Mouse (Mus musculus) embryonic fibroblast, embryonic 13.5 days (primary cell): ENCODE measurements at regions not wholly inside any gene's neighbourhood (a gene's known extent, or its start where the extent isn't known, plus 50 kb on each side); places are given as distances from the start of the nearest gene placed in this dataset.

Experiments
- H3K27ac ChIP-seq: 2 replicates; pipeline ENCODE4 v1.5.1; 2012; ENCODE audit warnings: low read length, control low read depth, inconsistent platforms; ENCODE audit not compliant: insufficient read depth
- H3K4me1 ChIP-seq: 2 replicates; pipeline ENCODE4 v1.6.1; 2011; ENCODE audit warnings: low read length; ENCODE audit not compliant: control insufficient read depth, insufficient read depth
- H3K4me3 ChIP-seq: 2 replicates; pipeline ENCODE4 v1.5.1; 2011; ENCODE audit warnings: mild to moderate bottlenecking, control low read depth, low read length; ENCODE audit not compliant: insufficient read depth
- CTCF ChIP-seq: IDR thresholded peaks from 2 replicates; pipeline ENCODE4 v1.5.1; 2011; ENCODE audit warnings: mild to moderate bottlenecking, control low read depth, low read length, moderate library complexity, borderline replicate concordance; ENCODE audit not compliant: insufficient read depth
- POLR2A ChIP-seq: IDR thresholded peaks from 2 replicates; pipeline ENCODE4 v1.6.1; 2011; ENCODE audit warnings: low read depth, mild to moderate bottlenecking, control low read depth, low read length, moderate library complexity

GRCm38 (mm10) chr10:95021209-95021608 lies 76.6 kb upstream of the Plxnc1 start:
- TF ChIP-seq POLR2A = no peak
- no peak for TF ChIP-seq CTCF
- H3K4me3 ChIP-seq = no peak overlapping the region
- no peaks in the 10 kb centered on the region for H3K4me1 ChIP-seq
- H3K27ac ChIP-seq = no peak overlapping the region

GRCm38 (mm10) chr10:95016896-95017295 lies 72.3 kb upstream of the Plxnc1 start:
- no peak for TF ChIP-seq CTCF
- no peak for TF ChIP-seq POLR2A
- Histone ChIP-seq H3K4me1 (no peaks in the 10 kb centered on the region), H3K4me3 (no peak overlapping the region), H3K27ac (no peak overlapping the region)

DNA sequence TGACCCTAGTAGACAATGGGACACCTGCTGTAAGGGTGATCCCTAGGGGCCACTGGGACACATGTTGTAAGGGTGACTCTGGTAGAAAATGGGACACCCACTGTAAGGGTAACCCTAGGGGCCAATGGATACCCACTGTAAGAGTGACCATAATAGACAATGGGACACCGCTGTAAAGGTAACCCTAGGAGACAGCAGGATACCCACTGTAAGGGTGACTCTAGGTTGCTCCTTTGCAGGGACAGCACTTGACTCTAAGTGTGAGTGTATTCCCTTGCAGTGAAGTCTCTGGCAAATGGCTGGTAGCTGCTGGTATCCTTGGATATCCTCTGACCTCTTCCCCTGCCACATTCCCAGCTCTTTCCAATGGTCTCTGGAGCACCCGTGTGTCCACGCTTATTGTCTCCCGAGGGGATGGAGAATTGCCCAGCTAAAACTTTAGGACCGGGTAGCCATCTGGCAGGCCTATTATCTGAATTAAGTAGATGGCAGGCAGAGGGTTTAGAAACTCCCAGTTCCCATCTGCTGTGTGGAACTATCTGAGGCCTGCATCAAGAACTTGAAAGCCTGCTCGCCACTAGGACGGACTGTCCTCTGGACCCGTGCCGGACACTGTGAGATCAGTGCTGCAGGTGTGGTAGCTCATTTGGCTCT lies 70.8 kb upstream of the Plxnc1 start:
- no peaks in the 10 kb centered on the region for H3K4me1 ChIP-seq
- TF ChIP-seq CTCF (no peak), POLR2A (no peak)
- no peak overlapping the region for H3K4me3 ChIP-seq
- no peak overlapping the region for H3K27ac ChIP-seq

- TF ChIP-seq CTCF = no peak
- no peak for TF ChIP-seq POLR2A
Measured at GRCm38 (mm10) chr10:95013946-95014345, 69.3 kb upstream of the Plxnc1 start.

GRCm38 (mm10) chr10:95013213-95013915 lies 68.7 kb upstream of the Plxnc1 start:
- H3K4me1 ChIP-seq = no peaks in the 10 kb centered on the region
- no peak overlapping the region for H3K4me3 ChIP-seq
- TF ChIP-seq POLR2A (no peak), CTCF (no peak)
- no peak overlapping the region for H3K27ac ChIP-seq

More at GRCm38 (mm10) chr10:95013946-95014345, 69.3 kb upstream of the Plxnc1 start:
- Histone ChIP-seq H3K4me3 (no peak overlapping the region), H3K27ac (no peak overlapping the region), H3K4me1 (no peaks in the 10 kb centered on the region)

DNA sequence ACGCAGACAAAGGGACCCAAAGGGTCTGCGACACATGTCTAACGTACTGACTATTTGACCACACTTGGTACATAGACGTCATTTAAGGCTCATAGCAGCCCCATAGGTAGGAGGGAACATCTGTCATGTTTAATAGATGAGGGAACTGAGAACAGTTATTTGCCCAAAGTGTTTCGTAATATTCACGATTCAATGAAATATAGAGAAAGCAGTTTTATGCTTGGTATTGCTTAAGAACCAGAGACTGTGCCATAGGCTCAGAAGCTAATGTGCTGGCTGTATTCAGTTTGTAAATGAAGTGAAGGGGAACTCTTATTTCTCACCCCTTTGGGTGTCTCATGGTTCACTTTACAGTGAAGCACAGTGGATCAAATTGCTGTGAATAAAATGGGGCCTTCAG lies 65.7 kb upstream of the Plxnc1 start:
- Histone ChIP-seq H3K27ac (no peak overlapping the region), H3K4me3 (no peak overlapping the region)

DNA sequence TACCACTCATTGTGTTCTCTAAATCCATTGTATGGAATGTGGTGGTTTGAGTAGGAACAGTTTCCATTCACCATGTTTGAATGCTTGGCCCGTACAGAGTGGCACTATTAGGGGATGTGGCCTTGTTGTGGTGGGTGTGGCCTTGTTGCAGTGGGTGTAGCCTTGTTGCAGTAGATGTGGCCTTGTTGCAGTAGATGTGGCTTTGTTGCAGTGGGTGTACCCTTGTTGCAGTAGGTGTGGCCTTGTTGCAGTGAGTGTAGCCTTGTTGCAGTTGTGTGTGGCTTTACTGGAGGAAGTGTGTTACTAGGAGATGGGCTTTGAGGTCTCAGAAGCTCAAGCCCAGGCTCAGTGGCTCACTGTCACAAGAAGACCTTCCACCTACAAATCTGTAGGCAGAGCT lies 64.4 kb upstream of the Plxnc1 start:
- TF ChIP-seq POLR2A (no peak), CTCF (no peak)

More for the DNA sequence above, 65.7 kb upstream of the Plxnc1 start:
- no peaks in the 10 kb centered on the region for H3K4me1 ChIP-seq
- TF ChIP-seq CTCF (no peak), POLR2A (no peak)

DNA sequence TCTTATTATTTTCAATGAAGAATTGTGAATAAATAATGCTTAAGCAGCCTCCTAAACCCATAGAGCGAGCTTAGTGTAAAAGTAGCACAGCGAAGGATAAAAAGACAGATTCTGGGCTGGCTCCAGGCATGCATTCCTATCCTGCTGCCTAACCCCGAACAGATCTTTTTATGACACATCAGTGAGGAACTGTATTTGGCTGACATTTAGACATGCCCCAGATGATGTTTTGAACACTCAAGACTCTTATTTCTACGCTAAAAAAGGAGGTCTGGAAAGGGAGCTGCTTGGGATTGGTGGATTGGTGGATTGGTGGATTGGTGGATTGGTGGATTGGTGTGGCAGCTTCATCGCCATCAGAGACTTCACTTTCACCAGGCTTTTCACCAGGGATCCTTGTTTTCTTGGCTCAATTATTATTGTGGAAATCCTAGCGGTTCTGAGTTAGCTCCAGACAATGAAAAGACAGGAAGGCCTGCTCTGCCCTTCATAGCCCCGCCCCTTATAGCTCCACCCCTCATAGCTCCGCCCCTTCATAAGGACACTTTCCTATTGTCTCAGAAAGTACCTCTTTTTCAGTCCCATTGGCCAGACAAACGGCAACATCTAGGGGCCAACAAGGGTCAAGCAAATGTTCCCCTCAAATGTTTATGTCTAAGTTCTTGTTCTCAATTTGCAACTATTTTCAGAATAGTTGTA lies 59.6 kb upstream of the Plxnc1 start:
- peak overlapping the region; percentile 96 for H3K27ac ChIP-seq
- TF ChIP-seq CTCF = no peak
- no peak for TF ChIP-seq POLR2A
- peaks cover 2% of the 10 kb centered on the region for H3K4me1 ChIP-seq
- H3K4me3 ChIP-seq = no peak overlapping the region

More for the DNA sequence above, 64.4 kb upstream of the Plxnc1 start:
- no peaks in the 10 kb centered on the region for H3K4me1 ChIP-seq
- H3K27ac ChIP-seq = no peak overlapping the region
- no peak overlapping the region for H3K4me3 ChIP-seq

GRCm38 (mm10) chr10:95003621-95004020 lies 59.0 kb upstream of the Plxnc1 start:
- Histone ChIP-seq H3K4me3 (no peak overlapping the region), H3K4me1 (peaks cover 2% of the 10 kb centered on the region), H3K27ac (peak overlapping the region; percentile 96)
- TF ChIP-seq CTCF = no peak
- no peak for TF ChIP-seq POLR2A

- peaks cover 2% of the 10 kb centered on the region for H3K4me1 ChIP-seq
- no peak overlapping the region for H3K4me3 ChIP-seq
- H3K27ac ChIP-seq = no peak overlapping the region
- TF ChIP-seq CTCF (no peak), POLR2A (no peak)
Measured at GRCm38 (mm10) chr10:95001650-95002049, 57.0 kb upstream of the Plxnc1 start.
